Mouse (Mus musculus): ENCODE data around the gene Gimd1. TPM values are rescaled to one million over a fixed set of nuclear protein-coding genes. Genes with fewer than 3 reads are reported as not detected.

Gene Gimd1
- polyA plus RNA-seq, 1 experiment from 2014 or later, result not detected

DNA sequence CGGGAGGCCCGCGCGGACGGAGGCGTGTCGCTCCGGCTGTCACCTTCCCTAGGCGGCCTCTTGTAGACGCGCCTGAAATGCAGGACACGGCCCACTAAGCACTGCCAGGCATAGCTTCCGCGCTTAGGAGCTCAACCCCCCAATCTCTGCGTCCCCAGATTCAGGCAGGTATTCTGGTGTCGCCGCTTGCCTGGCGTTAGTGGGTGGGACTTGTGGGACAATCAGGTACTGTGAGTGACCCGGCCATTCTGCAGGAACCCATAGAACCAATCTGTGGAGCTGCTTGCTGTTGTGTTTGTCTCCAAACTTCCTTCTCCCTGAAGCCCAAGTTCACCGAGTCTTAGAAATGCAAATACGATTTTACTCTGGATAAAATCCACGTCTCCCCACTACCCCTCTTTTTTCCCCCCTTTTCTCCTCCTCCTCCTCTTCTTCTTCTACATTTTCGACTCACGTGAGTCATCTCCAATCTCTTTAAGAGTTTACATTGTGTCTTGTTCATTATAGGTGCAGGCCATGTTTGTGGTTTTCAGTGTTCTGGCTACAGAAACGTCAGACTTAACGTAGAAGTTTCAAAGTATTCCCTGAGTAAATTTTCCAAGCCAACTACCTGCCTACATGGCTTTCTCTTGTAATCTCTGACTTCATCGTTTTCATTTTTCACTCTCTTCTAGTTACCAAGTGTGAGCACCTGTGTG, 54.8 kb downstream of the Gimd1 start, which contains the start of gene Aimp1:
Gene Aimp1 (minus strand): TSS at position 140 of the 698 bp plus-strand sequence.
- Histone ChIP-seq H3K9me3 (ENCODE audit: control insufficient read depth, low read length) (no peaks in the 10 kb centered on the region), H3K4me3 (replicated peaks; ENCODE audit: low read length) (peak within 1 kb of the TSS; percentile 76), H3K36me3 (replicated peaks; ENCODE audit: control insufficient read depth, insufficient read depth) (peaks cover 19% of the 10 kb centered on the region), H3K27ac (peak within 1 kb of the TSS; percentile 86), H3K27me3 (ENCODE audit: control insufficient read depth, insufficient read depth, low read length) (no peaks in the 10 kb centered on the region), H3K4me2 (replicated peaks) (peak within 1 kb of the TSS; percentile 88), H3K9ac (peak within 1 kb of the TSS; percentile 79), H3K4me1 (replicated peaks; ENCODE audit: control insufficient read depth, insufficient read depth, low read length) (peaks cover 19% of the 10 kb centered on the region)
- DNase-seq (ENCODE audit: low spot score) (no peak), ATAC-seq (ENCODE audit: low FRiP score) (no peak; the same call in 1 of the 2 replicates)
- 2% methylated on average over 27 of the region's 27 CpGs for WGBS

Other genes with a start within 250 kb of the Gimd1 start
- 27.8 and 30.8 TPM in 2 replicates for gene Tbck, start 54.3 kb downstream of the Gimd1 start, polyA plus RNA-seq (2014; fragmentation: Nextera tagmentation; extraction: Ambion mirVana)
- gene Aimp1, start 54.5 kb downstream of the Gimd1 start, polyA plus RNA-seq (2014; fragmentation: Nextera tagmentation; extraction: Ambion mirVana), result 60.0 and 71.4 TPM in 2 replicates